Comparison of ENCODE assay signal across 22 mouse cellular contexts in the genomic region with DNA sequence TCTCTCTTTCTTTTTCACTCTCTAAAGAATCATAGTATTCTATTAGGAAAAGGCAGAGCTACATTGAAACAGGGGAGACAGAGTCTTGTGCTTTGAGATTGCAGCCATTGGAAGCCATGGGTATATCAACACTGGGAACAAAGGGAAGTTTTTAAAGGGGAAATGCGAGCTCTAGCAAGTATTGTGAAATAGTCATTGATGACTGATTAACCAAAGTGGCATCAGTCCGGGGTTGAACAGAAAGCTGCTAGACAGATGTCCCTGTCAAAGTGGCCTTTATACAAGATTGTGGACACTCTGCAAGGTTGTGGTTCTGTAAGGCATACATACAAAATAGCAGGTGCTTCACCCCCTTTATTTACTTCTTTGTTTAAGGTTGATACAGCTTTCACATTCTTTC. TPM values are rescaled to one million over a fixed set of nuclear protein-coding genes. Genes with fewer than 3 reads are reported as not detected.
A peak's percentile ranks its signal among the peaks of the same experiment; 100 is the strongest.
DNase-seq lines count a peak whose midpoint lies in the region; ATAC-seq and TF ChIP-seq lines count a peak whose summit lies in the region.
"Had no signal": no experiment of that assay in that cellular context is flagged by ENCODE, and none has a peak within 500 bp of the region (broad histone marks: within the 10 kb centered on the region; RNA-seq: fewer than 3 reads in every experiment).

No protein-coding gene starts in this region.

- H3K36me3 ChIP-seq in kidney, adult 2 months (ENCODE audit: control insufficient read depth, insufficient read depth, low read length) = no peaks in the 10 kb centered on the region
- no peaks in the 10 kb centered on the region for H3K36me3 ChIP-seq in kidney, embryonic 15.5 days
- no peaks in the 10 kb centered on the region for H3K36me3 ChIP-seq in intestine, postnatal 0 days (ENCODE audit: control insufficient read depth, insufficient read depth)
- H3K36me3 ChIP-seq in liver, embryonic 15.5 days (replicated peaks) = no peaks in the 10 kb centered on the region
- H3K36me3 ChIP-seq in midbrain, embryonic 11.5 days (ENCODE audit: control insufficient read depth, insufficient read depth, low read length) = no peaks in the 10 kb centered on the region
- H3K36me3 ChIP-seq: embryonic facial prominence, embryonic 15.5 days; forebrain, embryonic 10.5 days; heart, embryonic 15.5 days had no signal

- H3K4me1 ChIP-seq in kidney, adult 2 months (ENCODE audit: control insufficient read depth, insufficient read depth, low read length) = no peaks in the 10 kb centered on the region
- H3K4me1 ChIP-seq in kidney, embryonic 15.5 days = peaks cover 40% of the 10 kb centered on the region
- H3K4me1 ChIP-seq in intestine, postnatal 0 days (replicated peaks; ENCODE audit: control insufficient read depth, insufficient read depth, low read length) = 0 out of 2 replicates have a peak, but pooled peaks cover 17% of the 10 kb centered on the region
- peaks cover 65% of the 10 kb centered on the region for H3K4me1 ChIP-seq in liver, embryonic 15.5 days (replicated peaks)
- peaks cover 15% of the 10 kb centered on the region for H3K4me1 ChIP-seq in midbrain, embryonic 11.5 days (ENCODE audit: control insufficient read depth, insufficient read depth, low read length)

- ATAC-seq in kidney, embryonic 15.5 days (replicated peaks; ENCODE audit: low FRiP score) = no peak
- 0 out of 2 replicates have a peak, but pooled peaks have one; percentile 31 for ATAC-seq in intestine, postnatal 0 days
- peak; percentile 20; the same call in 1 of the 2 replicates for ATAC-seq in liver, embryonic 15.5 days (ENCODE audit: insufficient read depth)
- no peak for ATAC-seq in midbrain, embryonic 11.5 days (ENCODE audit: low FRiP score)
- ATAC-seq: forebrain, embryonic 14.5 days had no signal

- 0 out of 2 replicates have a peak, but pooled peaks cover 4% of the 10 kb centered on the region for H3K9me3 ChIP-seq in kidney, embryonic 15.5 days (replicated peaks)
- H3K9me3 ChIP-seq in intestine, postnatal 0 days (ENCODE audit: control insufficient read depth) = no peaks in the 10 kb centered on the region
- no peaks in the 10 kb centered on the region; the same call in 1 of the 2 replicates for H3K9me3 ChIP-seq in liver, embryonic 15.5 days (replicated peaks)
- H3K9me3 ChIP-seq in midbrain, embryonic 11.5 days (ENCODE audit: control insufficient read depth, low read length) = no peaks in the 10 kb centered on the region
- H3K9me3 ChIP-seq: embryonic facial prominence, embryonic 15.5 days; heart, embryonic 15.5 days had no signal

- WGBS in kidney, adult 2 months = 43% methylated on average over 2 of the region's 2 CpGs
- 63% methylated on average over 2 of the region's 2 CpGs for WGBS in kidney, embryonic 15.5 days
- 19% methylated on average over 2 of the region's 2 CpGs for WGBS in intestine, postnatal 0 days
- 36% methylated on average over 2 of the region's 2 CpGs for WGBS in liver, embryonic 15.5 days (ENCODE audit: insufficient replicate concordance)
- 91% methylated on average over 2 of the region's 2 CpGs for WGBS in midbrain, embryonic 11.5 days

- no peaks in the 10 kb centered on the region for H3K27me3 ChIP-seq in kidney, adult 2 months (replicated peaks; ENCODE audit: control insufficient read depth, insufficient read depth, low read length)
- no peaks in the 10 kb centered on the region for H3K27me3 ChIP-seq in kidney, embryonic 15.5 days
- H3K27me3 ChIP-seq in intestine, postnatal 0 days (replicated peaks; ENCODE audit: control insufficient read depth, insufficient read depth, low read length) = no peaks in the 10 kb centered on the region
- no peaks in the 10 kb centered on the region for H3K27me3 ChIP-seq in liver, embryonic 15.5 days
- no peaks in the 10 kb centered on the region for H3K27me3 ChIP-seq in midbrain, embryonic 11.5 days (ENCODE audit: control insufficient read depth, insufficient read depth, low read length)
- H3K27me3 ChIP-seq: embryonic facial prominence, embryonic 15.5 days; heart, embryonic 15.5 days had no signal

- DNase-seq in kidney, adult 2 months = peak; percentile 43
- no peak for DNase-seq in layer of hippocampus, adult 8-10 months (ENCODE audit: low spot score in 2 of 2)
- DNase-seq in spleen, postnatal 4 days (ENCODE audit: low spot score in 2 of 2) = no peak
- DNase-seq in midbrain, embryonic 11.5 days (ENCODE audit: low spot score, missing footprints) = no peak
- DNase-seq: adrenal gland, adult 2 months; adrenal gland, postnatal 25 days; cerebellum, adult 18-20 months; cerebellum, postnatal 10 days; gastrocnemius, adult 2 months; gastrocnemius, postnatal 36 days; heart, adult 18-20 months; heart, postnatal 14 days had no signal

- no peak overlapping the region for H3K4me2 ChIP-seq in kidney, embryonic 15.5 days
- H3K4me2 ChIP-seq in intestine, postnatal 0 days (replicated peaks; ENCODE audit: low read depth) = no peak overlapping the region
- no peak overlapping the region for H3K4me2 ChIP-seq in liver, embryonic 15.5 days
- H3K4me2 ChIP-seq in midbrain, embryonic 11.5 days = no peak overlapping the region
- H3K4me2 ChIP-seq: embryonic facial prominence, embryonic 15.5 days; heart, embryonic 11.5 days; heart, embryonic 15.5 days; hindbrain, embryonic 14.5 days had no signal

- no peak overlapping the region for H3K4me3 ChIP-seq in kidney, adult 2 months (ENCODE audit: insufficient read depth, low read depth, low read length)
- no peak overlapping the region for H3K4me3 ChIP-seq in kidney, embryonic 15.5 days (replicated peaks)
- no peak overlapping the region for H3K4me3 ChIP-seq in intestine, postnatal 0 days (ENCODE audit: low read depth, low read length)
- no peak overlapping the region for H3K4me3 ChIP-seq in liver, embryonic 15.5 days (replicated peaks)
- no peak overlapping the region for H3K4me3 ChIP-seq in midbrain, embryonic 11.5 days (ENCODE audit: low read depth, low read length)
- H3K4me3 ChIP-seq: embryonic facial prominence, embryonic 15.5 days; erythroblast, embryonic 14.5 days; forebrain, embryonic 10.5 days; gastrocnemius, adult 2 months; heart, embryonic 15.5 days had no signal

- TF ChIP-seq POLR2A in kidney, adult 2 months (IDR thresholded peaks at IDR 0.05; ENCODE audit: low read depth, low read length) = no peak

- TF ChIP-seq CTCF in kidney, adult 2 months (conservative IDR thresholded peaks at IDR 0.05; ENCODE audit: insufficient read depth, insufficient read length, low read depth, low read length) = no peak
- no peak for TF ChIP-seq CTCF in intestine, postnatal 0 days (IDR thresholded peaks at IDR 0.05; ENCODE audit: low read depth)

- no peak overlapping the region for H3K9ac ChIP-seq in kidney, embryonic 15.5 days
- H3K9ac ChIP-seq in intestine, postnatal 0 days (ENCODE audit: low read depth, low read length) = no peak overlapping the region
- H3K9ac ChIP-seq in liver, embryonic 15.5 days = no peak overlapping the region
- H3K9ac ChIP-seq in midbrain, embryonic 11.5 days (ENCODE audit: low read length) = no peak overlapping the region
- H3K9ac ChIP-seq: embryonic facial prominence, embryonic 15.5 days; heart, embryonic 15.5 days; hindbrain, embryonic 14.5 days had no signal

- no peak overlapping the region for H3K27ac ChIP-seq in kidney, adult 2 months (ENCODE audit: insufficient read depth, low read depth, low read length)
- no peak overlapping the region for H3K27ac ChIP-seq in kidney, embryonic 15.5 days
- H3K27ac ChIP-seq in intestine, postnatal 0 days (ENCODE audit: low read depth, low read length) = no peak overlapping the region
- H3K27ac ChIP-seq in liver, embryonic 15.5 days (replicated peaks) = peak overlapping the region; percentile 81
- no peak overlapping the region for H3K27ac ChIP-seq in midbrain, embryonic 11.5 days (ENCODE audit: low read depth, low read length)
- H3K27ac ChIP-seq: embryonic facial prominence, embryonic 15.5 days; forebrain, embryonic 10.5 days; gastrocnemius, adult 2 months; heart, embryonic 15.5 days; hindbrain, embryonic 14.5 days had no signal

RNA-seq across cellular contexts. Expression of a gene that starts 9.4 kb away (rescaled TPM):
- polyA plus RNA-seq in kidney, adult 2 months (2012; rRNA removed) = 217 and 221 TPM in 2 replicates
- 30.4 and 39.7 TPM in 2 replicates for polyA plus RNA-seq in kidney, embryonic 15.5 days (2015; fragmentation: Nextera tagmentation; extraction: Ambion mirVana)
- 40.0 and 40.4 TPM in 2 replicates for polyA plus RNA-seq in intestine, postnatal 0 days (2015; fragmentation: Nextera tagmentation; extraction: Ambion mirVana)
- polyA plus RNA-seq in liver, embryonic 15.5 days (2015; fragmentation: Nextera tagmentation; extraction: Ambion mirVana) = 67.7 and 77.8 TPM in 2 replicates
- 10 to 100 TPM in 3 of 4 experiments, 1 to 10 TPM in 1; 9.1 to 14.2 (median 12.7) TPM for total RNA-seq in layer of hippocampus, adult 8-10 months (2022)
- polyA plus RNA-seq in midbrain, embryonic 11.5 days (2014; fragmentation: Nextera tagmentation; extraction: Ambion mirVana) = 5.8 and 6.5 TPM in 2 replicates

Comparison
In these comparisons a context has a peak if more than half of its experiments do, and no peak if none do; other contexts are left out.
1. ATAC-seq: peak in intestine, postnatal 0 days (single experiment) and liver, embryonic 15.5 days (single experiment); none in kidney, embryonic 15.5 days (single experiment) and midbrain, embryonic 11.5 days (single experiment).